Comparison of ENCODE assay signal across 7 mouse cellular contexts in genomic region chr13:73803450-73804178, GRCm38 (mm10). TPM values are rescaled to one million over a fixed set of nuclear protein-coding genes. Genes with fewer than 3 reads are reported as not detected.
DNase-seq lines count a peak whose midpoint lies in the region; ATAC-seq and TF ChIP-seq lines count a peak whose summit lies in the region.

No protein-coding gene starts in this region.

- no peaks in the 10 kb centered on the region for H3K36me3 ChIP-seq in hindbrain, postnatal 0 days (ENCODE audit: insufficient read depth, low read length)

- H3K4me2 ChIP-seq in hindbrain, postnatal 0 days (ENCODE audit: low read depth, low read length), result no peak overlapping the region

- 91% methylated on average over 8 of the region's 8 CpGs for WGBS in hindbrain, postnatal 0 days

- in situ Hi-C loops in Patski (cut with MboI; ENCODE audit: low pct_unique_long_range_greater_than_20kb), result no loop called here

- H3K9me3 ChIP-seq in hindbrain, postnatal 0 days (ENCODE audit: low read length), result no peaks in the 10 kb centered on the region

- no peak overlapping the region for H3K27ac ChIP-seq in hindbrain, postnatal 0 days

- no peaks in the 10 kb centered on the region for H3K4me1 ChIP-seq in hindbrain, postnatal 0 days (ENCODE audit: insufficient read depth, low read length)

- no peaks in the 10 kb centered on the region for H3K27me3 ChIP-seq in Patski
- no peaks in the 10 kb centered on the region for H3K27me3 ChIP-seq in hindbrain, postnatal 0 days (ENCODE audit: insufficient read depth, low read length)

- POLR2A ChIA-PET in Patski (lab: Charles Lee), result no interaction called here

- no peak overlapping the region for H3K9ac ChIP-seq in hindbrain, postnatal 0 days (replicated peaks; ENCODE audit: low read length)

- CTCF ChIA-PET in Patski (lab: Charles Lee), result no interaction called here

- TF ChIP-seq CTCF in Patski (IDR thresholded peaks at IDR 0.05), result no peak
- no peak for TF ChIP-seq CTCF in hindbrain, postnatal 0 days (IDR thresholded peaks at IDR 0.05; ENCODE audit: low read depth)

- ATAC-seq in Patski, result peak; percentile 66
- no peak for ATAC-seq in hindbrain, postnatal 0 days

- DNase-seq in A20 (ENCODE audit: low read depth, low spot score) (peak; percentile 63), Patski (ENCODE audit: low read depth, low spot score) (no peak)
- DNase-seq in heart, adult 8-10 months (ENCODE audit: low spot score), result peak; percentile 86
- DNase-seq in kidney, postnatal 4 days, result peak; percentile 24 to 48
- peak; percentile 80 to 82 for DNase-seq in monocyte, adult 2 months (ENCODE audit: low read depth in 1 of 2, low spot score in 2 of 2)
- DNase-seq in hindbrain, postnatal 0 days (ENCODE audit: low spot score), result no peak
- DNase-seq in embryo, embryonic 9.5 days (ENCODE audit: extremely low spot score), result no peak

- H3K4me3 ChIP-seq in hindbrain, postnatal 0 days (ENCODE audit: low read length), result no peak overlapping the region

RNA-seq across cellular contexts. Expression of gene Nkd2, which starts 43.8 kb away (rescaled TPM):
- polyA plus RNA-seq in Patski (2021), result 0.42 TPM
- total RNA-seq in heart, adult 8-10 months (2022), result 1 to 10 TPM in 3 of 4 experiments, under 1 TPM in 1; 0.75 to 1.9 (median 1.2) TPM
- total RNA-seq in hindbrain, postnatal 0 days (2014; rRNA removed), result 18.3 and 24.2 TPM in 2 replicates
- polyA plus RNA-seq in hindbrain, postnatal 0 days (2015; fragmentation: Nextera tagmentation; extraction: Ambion mirVana), result 10.3 and 12.6 TPM in 2 replicates

Comparison
In these comparisons a context has a peak if more than half of its experiments do, and no peak if none do; other contexts are left out.
1. DNase-seq: peak in A20 (single experiment), heart, adult 8-10 months (single experiment), kidney, postnatal 4 days (2 of 2) and monocyte, adult 2 months (2 of 2); none in Patski (single experiment), hindbrain, postnatal 0 days (single experiment) and embryo, embryonic 9.5 days (single experiment).